Mouse (Mus musculus) liver, embryonic 14.5 days (tissue): Measurements from ENCODE around the gene Elovl5. TPM values are rescaled to one million over a fixed set of nuclear protein-coding genes. Genes with fewer than 3 reads are reported as not detected.

Experiments used
- ATAC-seq: fragments of 200-750 bp; cut with Nextera tagmentation; 2 replicates; pipeline ENCODE4 v1.8.0; 2017; ENCODE audit warnings: moderate number of reproducible peaks, mild to moderate bottlenecking, moderate library complexity; ENCODE audit not compliant: insufficient read depth
- DNase-seq, 3 experiments: peaks; one replicate each; pipeline ENCODE4 v3.0.0-alpha.2; 2012 to 2013; ENCODE audit warnings: low read depth in 3 of 3, low spot score in 3 of 3
- H3K27ac ChIP-seq: fragments of 300-500 bp; sonication (generic); 2 replicates; pipeline ENCODE4 v1.5.1; 2014; ENCODE audit warnings: moderate library complexity, mild to moderate bottlenecking, control low read depth, inconsistent platforms
- H3K27me3 ChIP-seq: fragments of 300-500 bp; sonication (generic); 2 replicates; pipeline ENCODE4 v1.6.1; 2014; ENCODE audit warnings: mild to moderate bottlenecking, low read length, moderate library complexity; ENCODE audit not compliant: control insufficient read depth, insufficient read depth
- H3K36me3 ChIP-seq: fragments of 300-500 bp; sonication (generic); replicated peaks from 2 replicates; pipeline ENCODE4 v1.6.1; 2014; ENCODE audit warnings: low read depth; ENCODE audit not compliant: control insufficient read depth, insufficient read depth
- H3K4me1 ChIP-seq, 2 experiments: fragments of 200-500 bp in 1 of 2; fragments of 300-500 bp in 1 of 2; sonication (generic) in 1 of 2; replicated peaks; 2 replicates each; pipeline ENCODE4 v1.6.1; 2012 to 2014; ENCODE audit warnings: antibody characterized with exemption in 1 of 2, inconsistent platforms in 1 of 2, low read length in 1 of 2; ENCODE audit not compliant: control insufficient read depth in 2 of 2, insufficient read depth in 2 of 2
- H3K4me2 ChIP-seq: fragments of 300-500 bp; sonication (generic); 2 replicates; pipeline ENCODE4 v1.6.1; 2014; ENCODE audit warnings: low read depth, mild to moderate bottlenecking, control low read depth, moderate library complexity
- H3K4me3 ChIP-seq, 2 experiments: fragments of 200-500 bp in 1 of 2; fragments of 300-500 bp in 1 of 2; sonication (generic) in 1 of 2; 2 replicates each; pipeline ENCODE4 v1.5.1; 2012 to 2014; ENCODE audit warnings: low read depth in 2 of 2, low read length in 2 of 2, mild to moderate bottlenecking in 2 of 2, control low read depth in 1 of 2, inconsistent platforms in 1 of 2, moderate library complexity in 1 of 2; ENCODE audit not compliant: insufficient read depth in 1 of 2
- H3K9ac ChIP-seq: fragments of 300-500 bp; sonication (generic); replicated peaks from 2 replicates; pipeline ENCODE4 v1.6.1; 2014; ENCODE audit warnings: mild to moderate bottlenecking, control low read depth, moderate library complexity
- H3K9me3 ChIP-seq: fragments of 300-500 bp; sonication (generic); 2 replicates; pipeline ENCODE4 v1.6.1; 2016; ENCODE audit warnings: low read length, mixed read lengths; ENCODE audit not compliant: control insufficient read depth
- CTCF ChIP-seq: IDR thresholded peaks from 2 replicates; pipeline ENCODE4 v1.5.1; 2016; ENCODE audit warnings: antibody characterized with exemption, low read depth, control low read depth
- EP300 ChIP-seq: IDR thresholded peaks from 2 replicates; pipeline ENCODE4 v1.6.1; 2016; ENCODE audit warnings: antibody characterized with exemption, low read depth
- WGBS: fragments of 180-500 bp; shearing (Covaris S2); extraction: QIAGEN DNeasy Blood & Tissue Kit; methylation state at CpG from one replicate; pipeline ENCODE4 v1.1.7; 2014; ENCODE audit not compliant: insufficient replicate concordance; 5-methylcytosine and 5-hydroxymethylcytosine counted together
- polyA plus RNA-seq, 2 experiments: library from polyadenylated mRNA; depleted of rRNA in 1 of 2; stranded (reverse) in 1 of 2; unstranded in 1 of 2; fragments of >200 nt; fragmentation: Nextera tagmentation in 1 of 2; extraction: Ambion mirVana in 1 of 2; gene quantifications; 2 replicates each; pipeline versions ENCODE4 v1.2.1 to v1.2.3; 2012 to 2014

Gene Elovl5
- polyA plus RNA-seq, 2 experiments: 10.5 to 19.3 TPM

- H3K9me3 ChIP-seq: no peaks in the 10 kb centered on the region
- H3K4me1 ChIP-seq: peaks cover 0 to 7% of the 10 kb centered on the region in 2 experiments; a peak in 2 of 4 replicates
- H3K36me3 ChIP-seq: no peaks in the 10 kb centered on the region; the same call in 1 of the 2 replicates
- 60% methylated on average over 12 of the region's 12 CpGs for WGBS
- no peak overlapping the region for H3K4me3 ChIP-seq
- H3K4me2 ChIP-seq: no peak overlapping the region
- H3K27me3 ChIP-seq: no peaks in the 10 kb centered on the region
- ATAC-seq (no peak), DNase-seq (no peak)
- no peak overlapping the region for H3K27ac ChIP-seq
- no peak overlapping the region for H3K9ac ChIP-seq
- no peak for TF ChIP-seq EP300
- no peak for TF ChIP-seq CTCF
Measured at GRCm38 (mm10) chr9:77959759-77960158, 42.6 kb downstream of the Elovl5 start.

- no peak for TF ChIP-seq EP300
- TF ChIP-seq CTCF: no peak
- no peak overlapping the region for H3K4me2 ChIP-seq
- no peaks in the 10 kb centered on the region; the same call in 1 of the 2 replicates for H3K36me3 ChIP-seq
- H3K27ac ChIP-seq: no peak overlapping the region
- no peaks in the 10 kb centered on the region for H3K9me3 ChIP-seq
- H3K4me1 ChIP-seq: no peaks in the 10 kb centered on the region; a peak in 1 of 4 replicates
- H3K4me3 ChIP-seq: no peak overlapping the region
- no peak overlapping the region for H3K9ac ChIP-seq
- WGBS: 69% methylated on average over 6 of the region's 6 CpGs
- H3K27me3 ChIP-seq: no peaks in the 10 kb centered on the region
- no peak for DNase-seq
- no peak for ATAC-seq
Measured at GRCm38 (mm10) chr9:77961350-77961749, 44.2 kb downstream of the Elovl5 start.

DNA sequence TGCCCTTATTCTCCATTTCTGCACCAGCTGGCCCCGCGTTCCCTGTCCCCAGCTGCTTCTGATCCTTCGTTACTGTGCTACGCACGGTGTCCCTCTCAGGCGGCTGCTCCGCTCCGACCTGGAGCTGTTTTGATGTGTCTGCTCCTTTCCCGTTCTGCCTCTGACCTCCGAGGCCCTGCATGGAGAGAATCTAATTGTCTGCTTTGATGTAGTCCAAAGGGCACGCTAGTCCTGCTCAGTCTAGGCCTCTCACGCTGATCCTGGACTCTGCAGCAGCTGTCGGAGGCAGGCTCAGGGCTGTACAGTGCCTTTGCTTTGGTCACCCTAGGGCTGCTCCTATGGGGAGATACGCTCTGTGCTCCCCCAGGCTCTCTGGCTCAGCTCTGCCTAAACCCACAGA lies 46.9 kb downstream of the Elovl5 start:
- Histone ChIP-seq H3K4me2 (no peak overlapping the region), H3K27me3 (no peaks in the 10 kb centered on the region), H3K9ac (no peak overlapping the region), H3K4me3 (no peak overlapping the region), H3K4me1 (no peaks in the 10 kb centered on the region; a peak in 1 of 4 replicates), H3K36me3 (no peaks in the 10 kb centered on the region; the same call in 1 of the 2 replicates), H3K9me3 (no peaks in the 10 kb centered on the region), H3K27ac (no peak overlapping the region)
- ATAC-seq: peak; percentile 37; the same call in 1 of the 2 replicates
- no peak for DNase-seq
- 74% methylated on average over 14 of the region's 14 CpGs for WGBS
- no peak for TF ChIP-seq EP300
- no peak for TF ChIP-seq CTCF

DNA sequence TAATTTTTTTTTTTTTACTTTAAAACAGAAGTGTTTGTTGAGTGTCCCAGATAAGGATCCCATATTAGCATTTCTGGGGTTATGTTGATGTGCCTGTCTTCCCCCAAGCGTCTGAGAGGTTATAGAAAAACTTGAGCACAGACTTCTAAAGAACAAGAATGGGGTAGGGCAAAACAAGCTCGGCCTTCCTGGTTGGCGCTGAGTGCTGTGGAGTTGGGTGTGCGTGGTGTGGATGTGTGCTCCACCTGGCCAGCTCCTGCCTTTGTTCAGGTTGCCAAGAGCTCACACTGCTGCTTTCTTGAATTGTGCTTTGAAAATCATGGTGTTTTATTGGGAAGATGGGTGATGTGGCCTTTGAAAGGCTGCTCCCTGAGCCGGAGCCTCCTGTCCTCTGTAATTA lies 48.1 kb downstream of the Elovl5 start:
- 73% methylated on average over 5 of the region's 5 CpGs for WGBS
- H3K27ac ChIP-seq: no peak overlapping the region

GRCm38 (mm10) chr9:77965768-77966552 lies 48.8 kb downstream of the Elovl5 start:
- H3K9me3 ChIP-seq: no peaks in the 10 kb centered on the region

More for the DNA sequence above, 48.1 kb downstream of the Elovl5 start:
- H3K4me2 ChIP-seq: no peak overlapping the region
- H3K9me3 ChIP-seq: no peaks in the 10 kb centered on the region
- no peaks in the 10 kb centered on the region; the same call in 1 of the 2 replicates for H3K36me3 ChIP-seq
- H3K27me3 ChIP-seq: no peaks in the 10 kb centered on the region
- TF ChIP-seq CTCF (no peak), EP300 (no peak)
- no peak overlapping the region for H3K9ac ChIP-seq
- H3K4me3 ChIP-seq: no peak overlapping the region
- no peak for ATAC-seq
- H3K4me1 ChIP-seq: no peaks in the 10 kb centered on the region; a peak in 1 of 4 replicates
- no peak for DNase-seq

More at GRCm38 (mm10) chr9:77965768-77966552, 48.8 kb downstream of the Elovl5 start:
- TF ChIP-seq EP300 (no peak), CTCF (no peak)
- H3K9ac ChIP-seq: no peak overlapping the region
- DNase-seq (no peak), ATAC-seq (no peak)
- no peaks in the 10 kb centered on the region; the same call in 1 of the 2 replicates for H3K36me3 ChIP-seq
- WGBS: 29% methylated on average over 6 of the region's 6 CpGs
- no peaks in the 10 kb centered on the region; a peak in 1 of 4 replicates for H3K4me1 ChIP-seq
- H3K4me3 ChIP-seq: no peak overlapping the region
- H3K27me3 ChIP-seq: no peaks in the 10 kb centered on the region
- H3K4me2 ChIP-seq: no peak overlapping the region
- no peak overlapping the region for H3K27ac ChIP-seq
